Comparison of ENCODE assay signal across 9 mouse cellular contexts in the genomic region with DNA sequence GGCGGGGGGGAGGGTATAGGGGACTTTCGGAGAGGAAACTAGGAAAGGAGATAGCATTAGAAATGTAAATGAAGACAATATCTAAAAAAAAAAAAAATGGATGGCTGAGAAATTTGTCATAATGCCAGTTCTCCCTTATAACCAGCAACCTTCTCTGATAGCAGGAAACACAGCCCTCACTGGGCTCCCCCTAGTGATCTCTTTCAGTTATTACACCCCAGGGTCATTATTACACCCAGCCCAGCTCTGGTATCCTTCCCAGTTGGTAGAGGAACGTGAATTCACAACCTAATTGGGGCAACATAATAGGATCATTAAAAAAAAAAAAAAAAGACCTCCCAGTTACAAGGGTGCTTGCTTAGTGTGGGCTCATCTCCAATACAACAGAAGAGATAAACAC. TPM values are rescaled to one million over a fixed set of nuclear protein-coding genes. Genes with fewer than 3 reads are reported as not detected.
DNase-seq lines count a peak whose midpoint lies in the region; ATAC-seq and TF ChIP-seq lines count a peak whose summit lies in the region.
"Had no signal": no experiment of that assay in that cellular context is flagged by ENCODE, and none has a peak within 500 bp of the region (broad histone marks: within the 10 kb centered on the region; RNA-seq: fewer than 3 reads in every experiment).

No protein-coding gene starts in this region.

- H3K27me3 ChIP-seq in intestine, embryonic 14.5 days (replicated peaks; ENCODE audit: control insufficient read depth, insufficient read depth, low read length), result no peaks in the 10 kb centered on the region
- no peaks in the 10 kb centered on the region for H3K27me3 ChIP-seq in intestine, embryonic 15.5 days (replicated peaks)
- no peaks in the 10 kb centered on the region for H3K27me3 ChIP-seq in MEL (ENCODE audit: control insufficient read depth in 1 of 2, insufficient read depth in 2 of 2, low read length in 2 of 2)
- H3K27me3 ChIP-seq in embryonic facial prominence, embryonic 10.5 days (replicated peaks; ENCODE audit: low read depth, poor library complexity, severe bottlenecking), result no peaks in the 10 kb centered on the region
- H3K27me3 ChIP-seq: hindbrain, embryonic 15.5 days had no signal

- H3K9ac ChIP-seq in intestine, embryonic 14.5 days (ENCODE audit: low read length), result no peak overlapping the region
- H3K9ac ChIP-seq in intestine, embryonic 15.5 days, result no peak overlapping the region
- H3K9ac ChIP-seq in MEL (ENCODE audit: control insufficient read depth, low read depth, low read length, poor library complexity, severe bottlenecking), result no peak overlapping the region
- H3K9ac ChIP-seq: hindbrain, embryonic 15.5 days had no signal

- H3K27ac ChIP-seq in intestine, embryonic 14.5 days (ENCODE audit: low read depth), result no peak overlapping the region
- H3K27ac ChIP-seq in intestine, embryonic 15.5 days, result no peak overlapping the region
- H3K27ac ChIP-seq in MEL (ENCODE audit: control insufficient read depth, low read depth, low read length), result no peak overlapping the region
- no peak overlapping the region for H3K27ac ChIP-seq in embryonic facial prominence, embryonic 10.5 days (replicated peaks)
- H3K27ac ChIP-seq: hindbrain, embryonic 15.5 days had no signal

- H3K79me2 ChIP-seq in MEL (ENCODE audit: control insufficient read depth, insufficient read depth, low read length, poor library complexity), result no peaks in the 10 kb centered on the region

- ATAC-seq in intestine, embryonic 14.5 days (replicated peaks; ENCODE audit: low FRiP score, low TSS enrichment, low read depth), result 0 out of 2 replicates have a peak, but pooled peaks have one; percentile 32
- no peak for ATAC-seq in intestine, embryonic 15.5 days
- no peak for ATAC-seq in monocyte, adult 5-6 weeks (replicated peaks; ENCODE audit: insufficient number of reproducible peaks, low FRiP score, low TSS enrichment, poor library complexity, severe bottlenecking)

- H3K4me2 ChIP-seq in intestine, embryonic 14.5 days (ENCODE audit: low read length), result no peak overlapping the region
- no peak overlapping the region for H3K4me2 ChIP-seq in intestine, embryonic 15.5 days (replicated peaks)
- H3K4me2 ChIP-seq: hindbrain, embryonic 15.5 days had no signal

- TF ChIP-seq EP300 in MEL (IDR thresholded peaks at IDR 0.05; ENCODE audit: low read depth in 1 of 2, low read length in 2 of 2), result no peak

- no peaks in the 10 kb centered on the region for H3K9me3 ChIP-seq in intestine, embryonic 14.5 days (ENCODE audit: control insufficient read depth, low read length)
- H3K9me3 ChIP-seq in intestine, embryonic 15.5 days, result no peaks in the 10 kb centered on the region
- H3K9me3 ChIP-seq in MEL (replicated peaks; ENCODE audit: insufficient read depth, low read length), result no peaks in the 10 kb centered on the region
- no peaks in the 10 kb centered on the region for H3K9me3 ChIP-seq in embryonic facial prominence, embryonic 10.5 days
- H3K9me3 ChIP-seq: hindbrain, embryonic 15.5 days had no signal

- no peak for DNase-seq in intestine, embryonic 14.5 days (ENCODE audit: low spot score)
- peak; percentile 18 for DNase-seq in MEL (ENCODE audit: low read depth, low spot score)
- peak; percentile 27 for DNase-seq in embryonic facial prominence, embryonic 10.5 days (ENCODE audit: low spot score)
- DNase-seq in lung, postnatal 10 days, result peak; percentile 62
- no peak for DNase-seq in urinary bladder, adult 2 months (ENCODE audit: low spot score)
- DNase-seq in urinary bladder, postnatal 25 days (ENCODE audit: low spot score), result no peak

- H3K4me1 ChIP-seq in intestine, embryonic 14.5 days (replicated peaks; ENCODE audit: control insufficient read depth, insufficient read depth, low read length), result no peaks in the 10 kb centered on the region
- no peaks in the 10 kb centered on the region for H3K4me1 ChIP-seq in intestine, embryonic 15.5 days (replicated peaks)
- H3K4me1 ChIP-seq in MEL (ENCODE audit: control insufficient read depth in 1 of 2, insufficient read depth in 2 of 2, low read length in 2 of 2), result no peaks in the 10 kb centered on the region
- H3K4me1 ChIP-seq in embryonic facial prominence, embryonic 10.5 days, result no peaks in the 10 kb centered on the region
- H3K4me1 ChIP-seq: hindbrain, embryonic 15.5 days had no signal

- TF ChIP-seq RAD21 in MEL (IDR thresholded peaks at IDR 0.05; ENCODE audit: low read depth, low read length), result peak; percentile 23; the same call in 1 of the 2 replicates

- H3K4me3 ChIP-seq in intestine, embryonic 14.5 days (ENCODE audit: low read depth, low read length), result no peak overlapping the region
- H3K4me3 ChIP-seq in intestine, embryonic 15.5 days (replicated peaks), result no peak overlapping the region
- H3K4me3 ChIP-seq in MEL (ENCODE audit: control insufficient read depth in 1 of 2, insufficient read depth in 1 of 2, low read depth in 2 of 2, low read length in 2 of 2), result no peak overlapping the region
- H3K4me3 ChIP-seq in embryonic facial prominence, embryonic 10.5 days, result no peak overlapping the region
- H3K4me3 ChIP-seq: hindbrain, embryonic 15.5 days had no signal

- no peaks in the 10 kb centered on the region for H3K36me3 ChIP-seq in intestine, embryonic 14.5 days (ENCODE audit: control insufficient read depth, insufficient read depth, low read length)
- H3K36me3 ChIP-seq in intestine, embryonic 15.5 days, result no peaks in the 10 kb centered on the region
- H3K36me3 ChIP-seq in MEL (ENCODE audit: control insufficient read depth in 1 of 2, insufficient read depth in 2 of 2, low read length in 2 of 2), result no peaks in the 10 kb centered on the region
- H3K36me3 ChIP-seq in embryonic facial prominence, embryonic 10.5 days (replicated peaks), result peaks cover 9% of the 10 kb centered on the region

- TF ChIP-seq POLR2A in MEL (IDR thresholded peaks at IDR 0.05; ENCODE audit: control insufficient read depth in 1 of 2, insufficient read depth in 1 of 2, low read depth in 1 of 2, low read length in 2 of 2, poor library complexity in 1 of 2), result no peak

- TF ChIP-seq CTCF in MEL (IDR thresholded peaks at IDR 0.05 in 2 of 3, conservative IDR thresholded peaks at IDR 0.05 in 1 of 3; ENCODE audit: control insufficient read depth in 1 of 3, insufficient read depth in 1 of 3, low read depth in 2 of 3, low read length in 3 of 3, poor library complexity in 1 of 3, severe bottlenecking in 1 of 3), result peak; percentile 8 to 44 (median 36); a peak in 4 of 6 replicates

- WGBS in intestine, embryonic 14.5 days, result 58% methylated on average over 3 of the region's 3 CpGs
- 64% methylated on average over 3 of the region's 3 CpGs for WGBS in intestine, embryonic 15.5 days
- WGBS in embryonic facial prominence, embryonic 10.5 days, result 50% methylated on average over 3 of the region's 3 CpGs

TF ChIP-seq in MEL, 35 proteins besides CTCF, POLR2A, EP300 and RAD21:
- TF ChIP-seq TBP (IDR thresholded peaks at IDR 0.05; ENCODE audit: low read depth, low read length), result no peak
- 0 out of 2 replicates have a peak, but pooled peaks have one; percentile 8 for TF ChIP-seq ZC3H11A (IDR thresholded peaks at IDR 0.05; ENCODE audit: low read depth, low read length)
- TF ChIP-seq SMC3 (IDR thresholded peaks at IDR 0.05; ENCODE audit: low read depth, low read length), result peak; percentile 30
- no peak for TF ChIP-seq SIN3A (IDR thresholded peaks at IDR 0.05; ENCODE audit: low read length)
- no peak for TF ChIP-seq TAL1 (IDR thresholded peaks at IDR 0.05; ENCODE audit: low read length)
- TF ChIP-seq GABPA (IDR thresholded peaks at IDR 0.05; ENCODE audit: low read depth, low read length), result no peak

RNA-seq across cellular contexts. Expression of a gene that starts 29.8 kb away (rescaled TPM):
- 2.2 and 2.5 TPM in 2 replicates for polyA plus RNA-seq in intestine, embryonic 14.5 days (2014; fragmentation: Nextera tagmentation; extraction: Ambion mirVana)
- 0.78 and 1.4 TPM in 2 replicates for polyA plus RNA-seq in intestine, embryonic 15.5 days (2015; fragmentation: Nextera tagmentation; extraction: Ambion mirVana)
- total RNA-seq in MEL (2012; rRNA removed), result not detected in 2 replicates
- polyA plus RNA-seq in MEL (2012; ENCODE audit: insufficient read depth in 1 of 2, insufficient read length in 2 of 2, low read depth in 1 of 2, low replicate concordance in 2 of 2, missing spikeins in 1 of 2), result not detected
- 2.3 and 2.7 TPM in 2 replicates for polyA plus RNA-seq in embryonic facial prominence, embryonic 10.5 days (2016; fragmentation: Nextera tagmentation; extraction: Ambion mirVana)
- 0.19 to 0.78 TPM (median 0.21 TPM) in 3 replicates for total RNA-seq in monocyte, adult 5-6 weeks (2017)
- polyA plus RNA-seq in urinary bladder, adult 2 months (2012; rRNA removed), result 3.5 and 4.4 TPM in 2 replicates

Comparison
In these comparisons a context has a peak if more than half of its experiments do, and no peak if none do; other contexts are left out.
1. DNase-seq: peak in MEL (single experiment), embryonic facial prominence, embryonic 10.5 days (single experiment) and lung, postnatal 10 days (single experiment); none in intestine, embryonic 14.5 days (single experiment), urinary bladder, adult 2 months (single experiment) and urinary bladder, postnatal 25 days (single experiment).